Mouse (Mus musculus): ENCODE results near the gene Acnat1. TPM values are rescaled to one million over a fixed set of nuclear protein-coding genes. Genes with fewer than 3 reads are reported as not detected.
"Not testable (repeated sequence)": the region's sequence is repeated elsewhere in the genome, so short reads cannot be mapped to it uniquely, and the experiment has no call there.

The Acnat1 gene
- polyA plus RNA-seq (2016; fragmentation: Nextera tagmentation; extraction: Ambion mirVana) = 0.45 TPM in 1 of 2 replicates, not detected in the other

GRCm38 (mm10) chr4:49473435-49474100 is at the start of gene Acnat1:
TSS of gene Acnat1 (minus strand) at chr4:49473912.
- 46% methylated on average over 3 of the region's 3 CpGs for WGBS
- H3K9me3 ChIP-seq = no peaks in the 10 kb centered on the region
- no peak within 1 kb of the TSS for H3K9ac ChIP-seq
- H3K27ac ChIP-seq = no peak within 1 kb of the TSS
- no peaks in the 10 kb centered on the region for H3K27me3 ChIP-seq
- no peaks in the 10 kb centered on the region for H3K36me3 ChIP-seq (replicated peaks)
- peaks cover 5% of the 10 kb centered on the region for H3K4me1 ChIP-seq
- no peak within 1 kb of the TSS for H3K4me3 ChIP-seq (replicated peaks)
- no peak for ATAC-seq (ENCODE audit: low FRiP score)
- H3K4me2 ChIP-seq = no peak within 1 kb of the TSS

- peaks cover 21% of the 10 kb centered on the region for H3K4me1 ChIP-seq
- no peaks in the 10 kb centered on the region for H3K27me3 ChIP-seq
- no peak overlapping the region for H3K4me2 ChIP-seq
- no peak for ATAC-seq (ENCODE audit: low FRiP score)
- no peak overlapping the region for H3K27ac ChIP-seq
- no peaks in the 10 kb centered on the region for H3K9me3 ChIP-seq
- WGBS = 88% methylated on average over 9 of the region's 9 CpGs
- H3K36me3 ChIP-seq (replicated peaks) = peaks cover 14% of the 10 kb centered on the region; the same call in 1 of the 2 replicates
- H3K9ac ChIP-seq = no peak overlapping the region
- 0 out of 2 replicates have a peak overlapping the region, but pooled peaks have one; percentile 70 for H3K4me3 ChIP-seq (replicated peaks)
Measured at GRCm38 (mm10) chr4:49522576-49522975, 48.9 kb upstream of the Acnat1 start.

- peaks cover 21% of the 10 kb centered on the region for H3K4me1 ChIP-seq
- under 1% methylated on average over 17 of the region's 17 CpGs for WGBS
- H3K27ac ChIP-seq = 0 out of 2 replicates have a peak overlapping the region, but pooled peaks have one; percentile 13
- H3K4me2 ChIP-seq = peak overlapping the region; percentile 65
- ATAC-seq (ENCODE audit: low FRiP score) = no peak; the same call in 1 of the 2 replicates
- H3K9me3 ChIP-seq = no peaks in the 10 kb centered on the region
- peak overlapping the region; percentile 70 for H3K4me3 ChIP-seq (replicated peaks)
- H3K27me3 ChIP-seq = no peaks in the 10 kb centered on the region
- H3K36me3 ChIP-seq (replicated peaks) = peaks cover 14% of the 10 kb centered on the region; the same call in 1 of the 2 replicates
- peak overlapping the region; percentile 72 for H3K9ac ChIP-seq
Measured at GRCm38 (mm10) chr4:49521346-49521745, 47.6 kb upstream of the Acnat1 start.

GRCm38 (mm10) chr4:49520572-49521340 is 47.0 kb upstream of the Acnat1 start, which contains the start of the genes Mrpl50 and Zfp189:
TSS of gene Mrpl50 (minus strand) at chr4:49521093.
TSS of gene Zfp189 (plus strand) at chr4:49521176.
- peak within 1 kb of the TSS; percentile 72 for H3K9ac ChIP-seq
- peak within 1 kb of the TSS; percentile 70 for H3K4me3 ChIP-seq (replicated peaks)
- H3K4me2 ChIP-seq = peak within 1 kb of the TSS; percentile 65
- ATAC-seq (ENCODE audit: low FRiP score) = peak; percentile 99
- peaks cover 21% of the 10 kb centered on the region for H3K4me1 ChIP-seq
- H3K27ac ChIP-seq = 0 out of 2 replicates have a peak within 1 kb of the TSS, but pooled peaks have one; percentile 36
- WGBS = under 1% methylated on average over 41 of the region's 41 CpGs
- no peaks in the 10 kb centered on the region for H3K27me3 ChIP-seq
- H3K9me3 ChIP-seq = no peaks in the 10 kb centered on the region
- H3K36me3 ChIP-seq (replicated peaks) = peaks cover 11% of the 10 kb centered on the region; the same call in 1 of the 2 replicates

DNA sequence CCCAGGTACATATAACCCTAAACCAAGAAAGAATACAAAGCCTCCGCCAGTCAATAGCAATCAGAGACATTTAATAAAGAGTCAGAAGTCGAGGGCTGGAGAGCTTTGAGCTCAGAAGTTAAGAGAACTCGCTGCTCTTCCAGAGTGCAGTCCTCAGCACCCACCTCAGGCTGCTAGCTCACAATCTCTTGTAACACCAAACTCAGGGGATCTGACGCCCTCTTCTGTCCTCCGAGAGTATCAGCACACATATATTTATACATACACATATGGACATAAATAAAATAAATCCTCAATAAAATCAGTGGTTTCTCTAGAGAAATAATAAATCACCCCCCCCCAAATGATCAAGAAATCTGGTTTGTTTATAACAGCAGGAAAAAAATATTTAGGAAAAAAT is 45.8 kb upstream of the Acnat1 start:
- Histone ChIP-seq H3K27ac (no peak overlapping the region), H3K4me2 (peak overlapping the region; percentile 21; the same call in 1 of the 2 replicates), H3K4me3 (replicated peaks) (0 out of 2 replicates have a peak overlapping the region, but pooled peaks have one; percentile 5), H3K36me3 (replicated peaks) (peaks cover 8% of the 10 kb centered on the region; the same call in 1 of the 2 replicates), H3K4me1 (peaks cover 21% of the 10 kb centered on the region), H3K9me3 (no peaks in the 10 kb centered on the region), H3K9ac (no peak overlapping the region), H3K27me3 (no peaks in the 10 kb centered on the region)
- WGBS = 82% methylated on average over 5 of the region's 5 CpGs
- ATAC-seq (ENCODE audit: low FRiP score) = no peak

GRCm38 (mm10) chr4:49514441-49514840 is 40.7 kb upstream of the Acnat1 start:
- no peak overlapping the region for H3K9ac ChIP-seq
- no peak overlapping the region for H3K27ac ChIP-seq
- WGBS = 96% methylated on average over 6 of the region's 6 CpGs
- H3K9me3 ChIP-seq = no peaks in the 10 kb centered on the region
- H3K36me3 ChIP-seq (replicated peaks) = peaks cover 23% of the 10 kb centered on the region
- H3K4me2 ChIP-seq = no peak overlapping the region
- no peak overlapping the region for H3K4me3 ChIP-seq (replicated peaks)
- no peak for ATAC-seq (ENCODE audit: low FRiP score)
- H3K27me3 ChIP-seq = no peaks in the 10 kb centered on the region
- peaks cover 6% of the 10 kb centered on the region for H3K4me1 ChIP-seq

GRCm38 (mm10) chr4:49512636-49513035 is 38.9 kb upstream of the Acnat1 start:
- 88% methylated on average over 4 of the region's 4 CpGs for WGBS
- Histone ChIP-seq H3K27me3 (no peaks in the 10 kb centered on the region), H3K36me3 (replicated peaks) (peaks cover 23% of the 10 kb centered on the region), H3K27ac (no peak overlapping the region), H3K4me2 (no peak overlapping the region), H3K9me3 (no peaks in the 10 kb centered on the region), H3K9ac (no peak overlapping the region), H3K4me1 (no peaks in the 10 kb centered on the region), H3K4me3 (replicated peaks) (no peak overlapping the region)
- no peak for ATAC-seq (ENCODE audit: low FRiP score)

- not testable (repeated sequence) for H3K4me2 ChIP-seq; H3K27me3 ChIP-seq; H3K9me3 ChIP-seq; ATAC-seq (ENCODE audit: low FRiP score); H3K9ac ChIP-seq; H3K27ac ChIP-seq; H3K4me1 ChIP-seq; H3K4me3 ChIP-seq (replicated peaks)
- 92% methylated on average over 1 of the region's 1 CpGs for WGBS
- peaks cover 23% of the 10 kb centered on the region for H3K36me3 ChIP-seq (replicated peaks)
Measured at GRCm38 (mm10) chr4:49510236-49510835, 36.6 kb upstream of the Acnat1 start.

DNA sequence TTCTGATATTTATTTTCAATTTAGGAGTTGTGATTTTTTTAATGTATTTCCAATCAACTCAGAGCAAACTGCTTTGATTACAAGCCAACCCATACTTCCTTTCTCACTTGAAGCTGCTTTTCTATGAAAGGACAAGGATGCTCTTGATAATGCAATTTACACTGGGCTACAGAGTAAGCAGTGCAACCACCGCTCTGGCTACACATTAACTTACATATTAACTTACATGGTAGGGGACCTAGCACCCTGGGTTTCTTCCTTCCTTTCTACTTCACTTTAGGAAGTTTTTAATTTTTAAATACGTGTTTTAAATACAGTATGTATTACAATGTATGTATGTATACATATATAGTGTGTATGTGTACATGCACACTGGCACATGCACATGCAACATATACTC is 35.5 kb upstream of the Acnat1 start:
- H3K4me3 ChIP-seq (replicated peaks) = no peak overlapping the region
- ATAC-seq (ENCODE audit: low FRiP score) = no peak
- H3K9me3 ChIP-seq = no peaks in the 10 kb centered on the region
- no peak overlapping the region for H3K9ac ChIP-seq
- H3K27me3 ChIP-seq = no peaks in the 10 kb centered on the region
- H3K4me1 ChIP-seq = no peaks in the 10 kb centered on the region
- peaks cover 21% of the 10 kb centered on the region for H3K36me3 ChIP-seq (replicated peaks)
- H3K27ac ChIP-seq = no peak overlapping the region
- H3K4me2 ChIP-seq = no peak overlapping the region
- 92% methylated on average over 2 of the region's 2 CpGs for WGBS

DNA sequence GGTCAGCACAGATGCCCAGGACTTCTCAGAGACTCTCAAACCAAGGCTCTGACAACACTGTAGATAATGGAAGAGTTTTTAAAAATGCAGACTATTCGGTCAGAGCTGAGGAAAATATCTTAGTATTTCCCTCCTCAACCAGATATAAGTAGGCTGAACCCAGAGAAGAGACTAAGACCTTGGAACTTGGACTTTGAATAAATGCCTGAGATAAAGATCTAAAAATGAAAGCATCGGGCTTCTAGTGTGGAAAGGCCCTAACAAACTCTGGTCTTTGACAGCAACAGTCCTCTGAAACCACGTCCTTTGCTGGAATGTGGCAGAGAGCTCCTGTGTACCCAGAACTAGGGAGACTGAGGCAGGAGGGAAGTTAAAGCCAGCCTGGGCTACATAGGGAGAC is 32.7 kb upstream of the Acnat1 start, which contains the start of gene Baat:
Gene Baat, minus strand, starts transcription at position 172 of the 400 bp plus-strand sequence.
- H3K9me3 ChIP-seq = no peaks in the 10 kb centered on the region
- H3K27me3 ChIP-seq = no peaks in the 10 kb centered on the region
- H3K4me3 ChIP-seq (replicated peaks) = no peak within 1 kb of the TSS
- H3K27ac ChIP-seq = no peak within 1 kb of the TSS
- ATAC-seq (ENCODE audit: low FRiP score) = no peak
- no peaks in the 10 kb centered on the region for H3K4me1 ChIP-seq
- no peak within 1 kb of the TSS for H3K4me2 ChIP-seq
- H3K9ac ChIP-seq = no peak within 1 kb of the TSS
- H3K36me3 ChIP-seq (replicated peaks) = no peaks in the 10 kb centered on the region
- WGBS = 85% methylated on average over 3 of the region's 3 CpGs

DNA sequence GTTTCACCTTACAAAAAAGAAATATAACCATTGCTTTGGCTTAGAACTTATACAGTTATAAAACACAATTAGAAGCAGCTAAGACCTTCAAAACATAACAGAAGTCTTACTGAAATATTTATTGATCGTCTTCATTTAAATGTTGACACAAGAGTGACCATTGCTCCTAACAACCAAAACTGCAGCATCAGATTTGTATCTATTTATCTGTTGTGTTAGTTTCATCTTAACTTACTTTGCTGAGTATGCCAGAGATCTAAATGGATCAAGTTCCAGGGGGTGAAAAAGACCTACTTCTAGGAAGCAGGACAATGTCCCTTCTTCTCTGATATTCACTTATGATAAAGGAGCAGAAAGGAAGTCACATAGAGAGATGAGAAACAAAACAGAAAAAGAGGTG is 29.9 kb upstream of the Acnat1 start:
- WGBS = 95% methylated on average over 1 of the region's 1 CpGs
- Histone ChIP-seq H3K9me3 (no peaks in the 10 kb centered on the region), H3K27ac (no peak overlapping the region), H3K27me3 (no peaks in the 10 kb centered on the region), H3K4me2 (no peak overlapping the region), H3K4me3 (replicated peaks) (no peak overlapping the region), H3K4me1 (no peaks in the 10 kb centered on the region), H3K9ac (no peak overlapping the region), H3K36me3 (replicated peaks) (no peaks in the 10 kb centered on the region)
- ATAC-seq (ENCODE audit: low FRiP score) = no peak
